Mouse (Mus musculus): Measurements from ENCODE around the gene Syt1. TPM values are rescaled to one million over a fixed set of nuclear protein-coding genes. Genes with fewer than 3 reads are reported as not detected.

Gene Syt1
- polyA plus RNA-seq, 1 experiment from 2014 or later: 1.0 TPM

- Histone ChIP-seq H3K27me3 (ENCODE audit: control insufficient read depth, insufficient read depth, low read length) (no peaks in the 10 kb centered on the region), H3K4me3 (ENCODE audit: low read length) (no peak overlapping the region), H3K4me1 (ENCODE audit: control insufficient read depth, insufficient read depth, low read length) (no peaks in the 10 kb centered on the region), H3K4me2 (replicated peaks; ENCODE audit: low read depth, low read length) (no peak overlapping the region), H3K27ac (ENCODE audit: low read depth, low read length) (no peak overlapping the region), H3K9me3 (ENCODE audit: control insufficient read depth, low read length) (no peaks in the 10 kb centered on the region), H3K9ac (ENCODE audit: low read depth, low read length) (no peak overlapping the region), H3K36me3 (ENCODE audit: control insufficient read depth, insufficient read depth, low read length) (no peaks in the 10 kb centered on the region)
- WGBS: 83% methylated on average over 4 of the region's 4 CpGs
- ATAC-seq (ENCODE audit: low FRiP score, low TSS enrichment): no peak
These were observed 375.2 kb downstream of the Syt1 start for GRCm38 (mm10) chr10:108635616-108636015.

DNA sequence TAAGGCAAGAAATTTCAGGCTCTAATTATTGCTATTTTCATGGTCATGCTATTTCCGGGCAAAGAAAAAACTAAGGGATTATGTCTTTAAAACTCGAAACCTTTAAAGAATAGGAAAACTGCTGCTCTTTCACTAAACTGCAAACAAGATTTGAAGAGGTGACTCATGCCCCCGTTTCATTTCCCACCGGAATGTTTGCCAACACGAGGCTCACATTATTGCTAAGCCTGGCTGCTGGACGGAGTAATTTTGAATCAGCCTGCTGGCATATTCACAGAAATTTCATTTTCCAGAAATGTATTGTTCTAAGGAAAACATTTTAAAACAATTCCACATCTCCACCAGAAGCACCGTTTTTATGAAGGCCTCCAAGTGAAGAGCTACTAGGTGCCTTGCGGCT, 379.9 kb downstream of the Syt1 start:
- WGBS: 94% methylated on average over 8 of the region's 8 CpGs
- Histone ChIP-seq H3K27me3 (ENCODE audit: control insufficient read depth, insufficient read depth, low read length) (no peaks in the 10 kb centered on the region), H3K4me2 (replicated peaks; ENCODE audit: low read depth, low read length) (no peak overlapping the region), H3K27ac (ENCODE audit: low read depth, low read length) (no peak overlapping the region), H3K4me3 (ENCODE audit: low read length) (no peak overlapping the region), H3K36me3 (ENCODE audit: control insufficient read depth, insufficient read depth, low read length) (no peaks in the 10 kb centered on the region), H3K9ac (ENCODE audit: low read depth, low read length) (no peak overlapping the region), H3K9me3 (ENCODE audit: control insufficient read depth, low read length) (no peaks in the 10 kb centered on the region), H3K4me1 (ENCODE audit: control insufficient read depth, insufficient read depth, low read length) (no peaks in the 10 kb centered on the region)
- no peak for ATAC-seq (ENCODE audit: low FRiP score, low TSS enrichment)

- Histone ChIP-seq H3K36me3 (ENCODE audit: control insufficient read depth, insufficient read depth, low read length) (no peaks in the 10 kb centered on the region), H3K9me3 (ENCODE audit: control insufficient read depth, low read length) (no peaks in the 10 kb centered on the region), H3K27ac (ENCODE audit: low read depth, low read length) (no peak overlapping the region), H3K4me3 (ENCODE audit: low read length) (no peak overlapping the region), H3K27me3 (ENCODE audit: control insufficient read depth, insufficient read depth, low read length) (no peaks in the 10 kb centered on the region), H3K4me2 (replicated peaks; ENCODE audit: low read depth, low read length) (no peak overlapping the region), H3K9ac (ENCODE audit: low read depth, low read length) (no peak overlapping the region), H3K4me1 (ENCODE audit: control insufficient read depth, insufficient read depth, low read length) (no peaks in the 10 kb centered on the region)
- 51% methylated on average over 3 of the region's 3 CpGs for WGBS
- no peak for ATAC-seq (ENCODE audit: low FRiP score, low TSS enrichment)
These were observed 384.4 kb downstream of the Syt1 start for GRCm38 (mm10) chr10:108626404-108626803.

- ATAC-seq (ENCODE audit: low FRiP score, low TSS enrichment): no peak
- H3K36me3 ChIP-seq (ENCODE audit: control insufficient read depth, insufficient read depth, low read length): no peaks in the 10 kb centered on the region
These were observed 387.8 kb downstream of the Syt1 start for GRCm38 (mm10) chr10:108623002-108623401.

GRCm38 (mm10) chr10:108619861-108620260, 390.9 kb downstream of the Syt1 start:
- H3K4me1 ChIP-seq (ENCODE audit: control insufficient read depth, insufficient read depth, low read length): no peaks in the 10 kb centered on the region
- H3K27ac ChIP-seq (ENCODE audit: low read depth, low read length): no peak overlapping the region
- no peaks in the 10 kb centered on the region for H3K27me3 ChIP-seq (ENCODE audit: control insufficient read depth, insufficient read depth, low read length)
- no peaks in the 10 kb centered on the region for H3K9me3 ChIP-seq (ENCODE audit: control insufficient read depth, low read length)
- no peaks in the 10 kb centered on the region for H3K36me3 ChIP-seq (ENCODE audit: control insufficient read depth, insufficient read depth, low read length)
- H3K9ac ChIP-seq (ENCODE audit: low read depth, low read length): no peak overlapping the region
- WGBS: 89% methylated on average over 5 of the region's 5 CpGs
- no peak for ATAC-seq (ENCODE audit: low FRiP score, low TSS enrichment)
- no peak overlapping the region for H3K4me2 ChIP-seq (replicated peaks; ENCODE audit: low read depth, low read length)
- no peak overlapping the region for H3K4me3 ChIP-seq (ENCODE audit: low read length)

More at GRCm38 (mm10) chr10:108623002-108623401, 387.8 kb downstream of the Syt1 start:
- Histone ChIP-seq H3K9ac (ENCODE audit: low read depth, low read length) (no peak overlapping the region), H3K4me1 (ENCODE audit: control insufficient read depth, insufficient read depth, low read length) (no peaks in the 10 kb centered on the region), H3K4me2 (replicated peaks; ENCODE audit: low read depth, low read length) (no peak overlapping the region), H3K4me3 (ENCODE audit: low read length) (no peak overlapping the region), H3K9me3 (ENCODE audit: control insufficient read depth, low read length) (no peaks in the 10 kb centered on the region), H3K27me3 (ENCODE audit: control insufficient read depth, insufficient read depth, low read length) (no peaks in the 10 kb centered on the region), H3K27ac (ENCODE audit: low read depth, low read length) (no peak overlapping the region)
- 77% methylated on average over 4 of the region's 4 CpGs for WGBS

DNA sequence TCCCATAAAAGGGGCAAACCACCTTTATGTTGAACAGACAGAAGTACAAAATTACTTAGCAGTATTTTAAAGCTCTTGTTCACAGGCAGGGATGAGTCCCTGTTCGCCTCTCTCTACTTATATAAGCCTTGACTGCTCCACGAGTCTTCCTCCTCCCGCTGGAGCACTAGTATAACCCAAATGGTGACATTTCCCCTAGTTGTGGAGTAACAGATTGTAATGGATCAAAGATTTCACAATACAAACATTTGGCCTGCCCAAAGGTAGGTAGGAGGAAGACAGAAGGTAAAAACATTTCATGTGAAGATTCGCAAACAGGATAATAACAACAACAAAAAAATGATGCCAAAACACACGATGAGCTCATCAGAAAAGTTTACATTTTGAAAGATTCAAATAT, 391.6 kb downstream of the Syt1 start:
- Histone ChIP-seq H3K9ac (ENCODE audit: low read depth, low read length) (no peak overlapping the region), H3K4me2 (replicated peaks; ENCODE audit: low read depth, low read length) (no peak overlapping the region), H3K27ac (ENCODE audit: low read depth, low read length) (no peak overlapping the region), H3K27me3 (ENCODE audit: control insufficient read depth, insufficient read depth, low read length) (no peaks in the 10 kb centered on the region), H3K9me3 (ENCODE audit: control insufficient read depth, low read length) (no peaks in the 10 kb centered on the region), H3K36me3 (ENCODE audit: control insufficient read depth, insufficient read depth, low read length) (no peaks in the 10 kb centered on the region), H3K4me1 (ENCODE audit: control insufficient read depth, insufficient read depth, low read length) (no peaks in the 10 kb centered on the region), H3K4me3 (ENCODE audit: low read length) (no peak overlapping the region)
- WGBS: 88% methylated on average over 5 of the region's 5 CpGs
- ATAC-seq (ENCODE audit: low FRiP score, low TSS enrichment): no peak

- Histone ChIP-seq H3K9me3 (ENCODE audit: control insufficient read depth, low read length) (no peaks in the 10 kb centered on the region), H3K9ac (ENCODE audit: low read depth, low read length) (no peak overlapping the region), H3K27ac (ENCODE audit: low read depth, low read length) (no peak overlapping the region), H3K36me3 (ENCODE audit: control insufficient read depth, insufficient read depth, low read length) (no peaks in the 10 kb centered on the region), H3K4me1 (ENCODE audit: control insufficient read depth, insufficient read depth, low read length) (no peaks in the 10 kb centered on the region), H3K4me2 (replicated peaks; ENCODE audit: low read depth, low read length) (no peak overlapping the region), H3K27me3 (ENCODE audit: control insufficient read depth, insufficient read depth, low read length) (no peaks in the 10 kb centered on the region), H3K4me3 (ENCODE audit: low read length) (no peak overlapping the region)
- no peak for ATAC-seq (ENCODE audit: low FRiP score, low TSS enrichment)
- 81% methylated on average over 14 of the region's 14 CpGs for WGBS
These were observed 400.6 kb downstream of the Syt1 start for GRCm38 (mm10) chr10:108610057-108610644.

DNA sequence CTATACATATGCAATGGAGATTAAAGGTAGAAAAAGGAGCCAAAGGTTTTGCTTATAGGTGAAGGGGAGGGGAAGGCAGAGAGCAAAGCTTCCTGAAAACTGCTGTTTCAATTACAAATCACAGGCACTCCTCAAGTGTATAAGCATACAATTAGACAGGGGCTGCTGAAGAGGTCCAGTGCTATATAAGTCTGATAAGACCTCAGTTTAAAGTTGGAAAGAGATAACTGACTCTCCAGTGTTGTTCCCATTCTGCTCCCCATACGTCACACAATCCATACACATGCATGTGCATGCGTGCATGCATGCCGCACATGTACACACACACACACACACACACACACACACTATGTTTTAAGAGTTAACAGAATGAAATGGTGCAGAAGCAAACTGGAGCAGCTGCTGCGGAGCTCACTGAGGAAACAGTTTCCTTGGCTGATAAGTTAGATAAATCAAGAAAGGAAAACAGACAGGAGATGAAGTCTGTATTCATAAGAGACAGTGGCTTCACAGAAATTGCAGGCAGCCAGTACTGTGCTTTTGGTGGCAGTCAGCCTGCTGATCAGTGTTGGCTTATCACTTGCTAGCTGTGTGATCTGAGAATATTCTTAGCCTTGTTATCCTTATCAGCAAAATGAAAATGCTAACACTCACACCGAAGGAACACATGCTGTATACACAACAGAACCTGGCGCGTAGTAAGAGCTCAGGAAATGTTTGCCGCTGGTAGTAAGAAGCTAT, 408.9 kb downstream of the Syt1 start:
- H3K36me3 ChIP-seq (ENCODE audit: control insufficient read depth, insufficient read depth, low read length): no peaks in the 10 kb centered on the region
- no peak overlapping the region for H3K27ac ChIP-seq (ENCODE audit: low read depth, low read length)
- H3K9me3 ChIP-seq (ENCODE audit: control insufficient read depth, low read length): peaks cover 10% of the 10 kb centered on the region
- H3K4me3 ChIP-seq (ENCODE audit: low read length): no peak overlapping the region
- WGBS: 83% methylated on average over 8 of the region's 8 CpGs
- H3K4me2 ChIP-seq (replicated peaks; ENCODE audit: low read depth, low read length): no peak overlapping the region
- H3K9ac ChIP-seq (ENCODE audit: low read depth, low read length): no peak overlapping the region
- no peaks in the 10 kb centered on the region for H3K27me3 ChIP-seq (ENCODE audit: control insufficient read depth, insufficient read depth, low read length)
- ATAC-seq (ENCODE audit: low FRiP score, low TSS enrichment): no peak
- H3K4me1 ChIP-seq (ENCODE audit: control insufficient read depth, insufficient read depth, low read length): no peaks in the 10 kb centered on the region

- no peak overlapping the region for H3K9ac ChIP-seq (ENCODE audit: low read depth, low read length)
- WGBS: 82% methylated on average over 9 of the region's 9 CpGs
- no peaks in the 10 kb centered on the region for H3K27me3 ChIP-seq (ENCODE audit: control insufficient read depth, insufficient read depth, low read length)
- ATAC-seq (ENCODE audit: low FRiP score, low TSS enrichment): no peak
- H3K9me3 ChIP-seq (ENCODE audit: control insufficient read depth, low read length): peaks cover 10% of the 10 kb centered on the region
- H3K27ac ChIP-seq (ENCODE audit: low read depth, low read length): no peak overlapping the region
- H3K4me3 ChIP-seq (ENCODE audit: low read length): no peak overlapping the region
- H3K4me1 ChIP-seq (ENCODE audit: control insufficient read depth, insufficient read depth, low read length): 0 out of 2 replicates have a peak, but pooled peaks cover 1% of the 10 kb centered on the region
- no peak overlapping the region for H3K4me2 ChIP-seq (replicated peaks; ENCODE audit: low read depth, low read length)
- no peaks in the 10 kb centered on the region for H3K36me3 ChIP-seq (ENCODE audit: control insufficient read depth, insufficient read depth, low read length)
These were observed 410.1 kb downstream of the Syt1 start for GRCm38 (mm10) chr10:108600693-108601092.
